Mouse (Mus musculus): ENCODE results near the gene Cpn2.

DNA sequence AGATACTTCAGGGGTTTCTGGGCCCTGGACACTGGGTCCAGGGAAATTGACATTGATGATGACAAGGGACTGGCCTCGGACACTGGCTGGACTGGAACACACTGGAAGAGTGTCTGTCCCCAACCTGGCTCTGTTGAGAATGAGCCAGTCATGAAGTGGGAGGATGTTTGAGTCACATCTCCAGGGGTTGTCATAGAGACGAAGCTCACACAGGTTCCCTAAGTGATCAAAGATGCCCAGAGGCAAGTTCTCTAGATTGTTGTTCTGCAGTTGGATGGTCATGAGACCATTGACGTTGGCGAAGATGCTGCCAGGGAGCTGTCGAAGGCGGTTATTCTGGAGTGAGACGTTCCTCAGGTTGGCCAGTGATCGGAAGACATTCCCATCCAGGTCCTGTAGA lies 5.8 kb upstream of the Cpn2 start:
- TF ChIP-seq EP300 (IDR thresholded peaks at IDR 0.05; ENCODE audit: insufficient read depth, low read depth, low read length) (no peak), CTCF (IDR thresholded peaks at IDR 0.05) (no peak), POLR2A (IDR thresholded peaks at IDR 0.05; ENCODE audit: insufficient read depth, low read depth, low read length) (no peak)
